Mouse (Mus musculus) hindbrain, embryonic 16.5 days (tissue): Measurements from ENCODE around the gene E130218I03Rik. TPM values are rescaled to one million over a fixed set of nuclear protein-coding genes. Genes with fewer than 3 reads are reported as not detected.

Source experiments
- ATAC-seq: fragments of 200-750 bp; cut with Nextera tagmentation; 2 replicates; pipeline ENCODE4 v1.8.0; 2017; ENCODE audit warnings: moderate TSS enrichment, moderate library complexity
- H3K27ac ChIP-seq: fragments of 300-500 bp; sonication (generic); 2 replicates; pipeline ENCODE4 v1.5.1; 2014; ENCODE audit warnings: low read depth, mild to moderate bottlenecking, control low read depth, low read length, moderate library complexity
- H3K27me3 ChIP-seq: fragments of 300-500 bp; sonication (generic); replicated peaks from 2 replicates; pipeline ENCODE4 v1.6.1; 2014; ENCODE audit warnings: low read length; ENCODE audit not compliant: control insufficient read depth, insufficient read depth
- H3K36me3 ChIP-seq: fragments of 300-500 bp; sonication (generic); 2 replicates; pipeline ENCODE4 v1.6.1; 2014; ENCODE audit warnings: mild to moderate bottlenecking, low read length, moderate library complexity, mixed read lengths; ENCODE audit not compliant: control insufficient read depth, insufficient read depth
- H3K4me1 ChIP-seq: fragments of 300-500 bp; sonication (generic); 2 replicates; pipeline ENCODE4 v1.6.1; 2014; ENCODE audit warnings: low read depth, low read length; ENCODE audit not compliant: control insufficient read depth, insufficient read depth
- H3K4me2 ChIP-seq: fragments of 300-500 bp; sonication (generic); 2 replicates; pipeline ENCODE4 v1.6.1; 2014; ENCODE audit warnings: mild to moderate bottlenecking, low read length, control low read depth, moderate library complexity
- H3K4me3 ChIP-seq: fragments of 300-500 bp; sonication (generic); 2 replicates; pipeline ENCODE4 v1.5.1; 2014; ENCODE audit warnings: mild to moderate bottlenecking, low read length, control low read depth, moderate library complexity
- H3K9ac ChIP-seq: fragments of 300-500 bp; sonication (generic); 2 replicates; pipeline ENCODE4 v1.6.1; 2014; ENCODE audit warnings: low read depth, mild to moderate bottlenecking, control low read depth, low read length, moderate library complexity
- H3K9me3 ChIP-seq: fragments of 300-500 bp; sonication (generic); 2 replicates; pipeline ENCODE4 v1.6.1; 2014; ENCODE audit warnings: mild to moderate bottlenecking, low read length, moderate library complexity; ENCODE audit not compliant: control insufficient read depth
- WGBS: fragments of 180-500 bp; shearing (Covaris S2); extraction: QIAGEN DNeasy Blood & Tissue Kit; methylation state at CpG from one replicate; pipeline ENCODE4 v1.1.7; 2014; 5-methylcytosine and 5-hydroxymethylcytosine counted together
- polyA plus RNA-seq: library from polyadenylated mRNA; unstranded; fragments of >200 nt; fragmentation: Nextera tagmentation; extraction: Ambion mirVana; gene quantifications from 2 replicates; pipeline ENCODE4 v1.2.1, GENCODE M21; 2015

Gene E130218I03Rik
- polyA plus RNA-seq, 1 experiment from 2014 or later = 0.50 TPM

DNA sequence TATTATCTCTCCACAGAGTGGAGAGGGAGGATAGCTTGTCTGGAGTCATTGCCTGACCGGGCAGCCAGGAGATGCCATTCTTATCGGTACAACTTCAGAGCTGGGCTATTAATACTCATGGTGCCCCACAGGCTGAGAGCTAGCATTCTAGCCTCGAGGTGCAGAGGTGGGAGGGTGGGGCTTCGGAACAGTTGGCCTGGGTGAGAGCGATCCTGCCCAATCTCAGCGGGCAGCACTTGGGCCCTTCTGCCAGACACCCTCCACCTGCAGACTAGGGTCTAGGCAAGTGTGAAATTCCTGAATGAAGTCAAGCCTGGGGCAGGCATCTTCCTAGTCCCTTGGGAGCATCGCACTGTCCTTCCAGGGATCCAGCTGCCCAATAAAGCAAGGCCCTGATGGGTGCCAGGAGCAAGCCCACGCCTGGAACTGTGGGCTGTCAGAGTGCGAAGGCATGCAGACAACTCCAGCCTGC, 50.3 kb downstream of the E130218I03Rik start:
- H3K4me2 ChIP-seq = no peak overlapping the region
- no peaks in the 10 kb centered on the region for H3K9me3 ChIP-seq
- no peaks in the 10 kb centered on the region; the same call in 1 of the 2 replicates for H3K4me1 ChIP-seq
- H3K4me3 ChIP-seq = no peak overlapping the region
- no peaks in the 10 kb centered on the region for H3K36me3 ChIP-seq
- 73% methylated on average over 9 of the region's 9 CpGs for WGBS
- H3K9ac ChIP-seq = no peak overlapping the region
- no peaks in the 10 kb centered on the region for H3K27me3 ChIP-seq
- ATAC-seq = no peak
- H3K27ac ChIP-seq = no peak overlapping the region

Other genes starting within 250 kb of the E130218I03Rik start
- gene Dhdds, start 242.7 kb upstream of the E130218I03Rik start, polyA plus RNA-seq = 49.7 and 49.8 TPM in 2 replicates
- 0.16 and 0.35 TPM in 2 replicates for gene Lin28a, start 224.8 kb upstream of the E130218I03Rik start, polyA plus RNA-seq
- gene Zfp683, start 189.8 kb upstream of the E130218I03Rik start, polyA plus RNA-seq = not detected in 2 replicates
- gene Crybg2, start 182.8 kb upstream of the E130218I03Rik start, polyA plus RNA-seq = 3.7 and 5.3 TPM in 2 replicates
- 1.5 and 1.8 TPM in 2 replicates for gene Cd52, start 148.6 kb upstream of the E130218I03Rik start, polyA plus RNA-seq
- gene Ubxn11, start 141.1 kb upstream of the E130218I03Rik start, polyA plus RNA-seq = 21.3 and 21.5 TPM in 2 replicates
- 467 and 509 TPM in 2 replicates for gene Sh3bgrl3, start 114.9 kb upstream of the E130218I03Rik start, polyA plus RNA-seq
- gene Cep85, start 56.5 kb upstream of the E130218I03Rik start, polyA plus RNA-seq = 17.6 and 18.0 TPM in 2 replicates
- gene Gm7534, start 40.7 kb upstream of the E130218I03Rik start, polyA plus RNA-seq = not detected in 2 replicates
- not detected in 2 replicates for gene Catsper4, start 16.3 kb upstream of the E130218I03Rik start, polyA plus RNA-seq
- 0.10 and 0.21 TPM in 2 replicates for gene Cnksr1, start 5.3 kb upstream of the E130218I03Rik start, polyA plus RNA-seq
- gene Zfp593, start 1.9 kb downstream of the E130218I03Rik start, polyA plus RNA-seq = 13.3 and 14.7 TPM in 2 replicates
- 0.94 and 1.1 TPM in 2 replicates for gene Gm30191, start 3.3 kb downstream of the E130218I03Rik start, polyA plus RNA-seq
- 15.7 and 16.9 TPM in 2 replicates for gene Grrp1, start 10.4 kb downstream of the E130218I03Rik start, polyA plus RNA-seq
- 32.5 and 36.1 TPM in 2 replicates for gene Pdik1l, start 44.2 kb downstream of the E130218I03Rik start, polyA plus RNA-seq
- gene Trim63, start 71.5 kb downstream of the E130218I03Rik start, polyA plus RNA-seq = 0.76 and 1.2 TPM in 2 replicates
- gene Slc30a2, start 99.5 kb downstream of the E130218I03Rik start, polyA plus RNA-seq = 0.17 and 0.25 TPM in 2 replicates
- gene Extl1, start 140.2 kb downstream of the E130218I03Rik start, polyA plus RNA-seq = 0.65 and 0.66 TPM in 2 replicates
- 7.8 and 8.5 TPM in 2 replicates for gene Pafah2, start 152.7 kb downstream of the E130218I03Rik start, polyA plus RNA-seq
- gene Stmn1, start 224.7 kb downstream of the E130218I03Rik start, polyA plus RNA-seq = 5,655 and 5,657 TPM in 2 replicates